Mouse (Mus musculus) spleen, adult 2 months (tissue): ENCODE results near the gene 2410004P03Rik.

Experiments used
- CTCF ChIP-seq: fragments of 200-500 bp; IDR thresholded peaks from 2 replicates; pipeline ENCODE4 v1.5.1; 2011; ENCODE audit warnings: mild to moderate bottlenecking, inconsistent platforms; ENCODE audit not compliant: insufficient read depth, insufficient read length, insufficient replicate concordance; ENCODE audit errors: extremely low read depth
- POLR2A ChIP-seq: fragments of 200-500 bp; IDR thresholded peaks from 2 replicates; pipeline ENCODE4 v1.6.1; 2011; ENCODE audit warnings: low read depth, low read length, inconsistent platforms

DNA sequence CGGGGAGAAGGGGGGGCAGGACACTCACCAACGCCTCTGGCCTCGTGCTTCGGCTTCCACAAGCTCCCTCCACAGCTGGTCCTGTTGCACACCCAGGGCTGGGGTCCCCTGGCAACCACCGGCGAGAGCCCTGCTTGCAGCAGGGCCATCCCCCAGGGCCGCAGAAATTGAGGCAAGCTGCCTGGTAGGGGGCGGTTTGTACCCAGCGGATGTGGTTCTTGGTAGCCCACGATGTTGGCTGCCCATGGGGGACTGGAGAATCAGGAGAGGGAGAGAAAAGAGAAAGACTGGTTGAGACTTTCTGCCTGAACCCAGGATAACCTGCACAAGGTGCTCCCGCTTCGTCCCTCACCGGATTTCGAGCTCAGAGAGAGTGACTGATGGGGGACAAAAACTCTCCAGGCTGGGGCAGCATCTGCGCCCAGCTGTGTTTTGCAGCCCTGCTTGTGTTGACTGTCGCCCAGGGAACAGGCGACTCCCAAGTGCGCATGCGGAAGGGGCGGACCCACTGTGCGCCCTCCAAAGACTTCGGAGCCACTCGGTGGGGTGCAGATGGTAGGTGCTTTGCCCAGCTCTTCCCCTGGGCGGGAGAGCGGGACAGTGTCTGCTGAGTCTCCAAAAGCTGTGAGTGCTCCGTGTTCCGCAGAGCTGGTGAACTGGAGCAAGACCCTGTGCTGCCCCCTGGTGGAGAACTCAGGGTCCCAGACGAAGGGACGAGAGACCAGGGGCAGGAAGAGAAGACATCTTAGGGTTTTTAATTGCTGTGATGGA is at the start of gene 2410004P03Rik:
- TF ChIP-seq CTCF (peak; percentile 88), POLR2A (no peak)
